Mouse (Mus musculus) CH12.LX (cell line): Measurements from ENCODE around the gene Foxp1. TPM values are rescaled to one million over a fixed set of nuclear protein-coding genes. Genes with fewer than 3 reads are reported as not detected.

Experiments used
- DNase-seq: peaks from one replicate; pipeline ENCODE4 v3.0.0-alpha.2; 2013; ENCODE audit errors: extremely low read depth
- H3K27ac ChIP-seq: 2 replicates; pipeline ENCODE4 v1.5.1; 2012; ENCODE audit warnings: low read depth, mild to moderate bottlenecking, control low read depth, moderate library complexity; ENCODE audit not compliant: insufficient read depth
- H3K27me3 ChIP-seq: replicated peaks from 2 replicates; pipeline ENCODE3; 2012; ENCODE audit warnings: inconsistent platforms
- H3K36me3 ChIP-seq, 2 experiments: replicated peaks in 1 of 2; 2 replicates each; pipeline versions ENCODE3 to v1.6.1; 2012; ENCODE audit warnings: inconsistent platforms in 1 of 2, low read length in 1 of 2, mild to moderate bottlenecking in 1 of 2, mixed read lengths in 1 of 2, moderate library complexity in 1 of 2; ENCODE audit not compliant: control insufficient read depth in 1 of 2, insufficient read depth in 1 of 2
- H3K4me1 ChIP-seq, 2 experiments: 2 replicates each; pipeline ENCODE4 v1.6.1; 2012; ENCODE audit warnings: inconsistent platforms in 1 of 2, moderate library complexity in 1 of 2; ENCODE audit not compliant: insufficient read depth in 2 of 2, control insufficient read depth in 1 of 2
- H3K4me2 ChIP-seq: 2 replicates; pipeline ENCODE4 v1.6.1; 2012; ENCODE audit warnings: low read depth, mild to moderate bottlenecking, control low read depth; ENCODE audit not compliant: poor library complexity, insufficient read depth, severe bottlenecking
- H3K4me3 ChIP-seq, 3 experiments: fragments of 150-350 bp in 1 of 3; sonication (generic) in 1 of 3; replicated peaks in 1 of 3; 2 replicates each; pipeline versions ENCODE3 to v1.5.1; 2011 to 2012; ENCODE audit warnings: low read depth in 2 of 3, low read length in 2 of 3, mild to moderate bottlenecking in 2 of 3, moderate library complexity in 2 of 3, control low read depth in 1 of 3, improper control_type of control experiment in 1 of 3, inconsistent platforms in 1 of 3, mixed read lengths in 1 of 3; ENCODE audit not compliant: poor library complexity in 1 of 3
- H3K79me2 ChIP-seq: replicated peaks from 2 replicates; pipeline ENCODE4 v1.6.1; 2012; ENCODE audit warnings: mild to moderate bottlenecking, moderate library complexity; ENCODE audit not compliant: control insufficient read depth, poor library complexity, insufficient read depth, severe bottlenecking; ENCODE audit errors: extremely low read depth
- H3K9ac ChIP-seq: 2 replicates; pipeline ENCODE4 v1.6.1; 2012; ENCODE audit warnings: low read depth, mild to moderate bottlenecking, control low read depth, moderate library complexity; ENCODE audit not compliant: insufficient read depth
- H3K9me3 ChIP-seq: replicated peaks from 2 replicates; pipeline ENCODE3; 2012; ENCODE audit warnings: low read length, inconsistent platforms, mixed read lengths
- BHLHE40 ChIP-seq: IDR thresholded peaks from 2 replicates; pipeline ENCODE4 v1.6.1; 2011; ENCODE audit warnings: mild to moderate bottlenecking, low read depth, low read length, improper control_type of control experiment
- CHD1 ChIP-seq: IDR thresholded peaks from 2 replicates; pipeline ENCODE4 v1.6.1; 2012; ENCODE audit warnings: low read depth, low read length, improper control_type of control experiment, inconsistent platforms
- E2F4 ChIP-seq: IDR thresholded peaks from 2 replicates; pipeline ENCODE4 v1.6.1; 2011; ENCODE audit warnings: low read depth, low read length, improper control_type of control experiment; ENCODE audit not compliant: insufficient replicate concordance
- ETS1 ChIP-seq: conservative IDR thresholded peaks from 2 replicates; pipeline ENCODE4 v1.6.1; 2012; ENCODE audit warnings: low read depth, mild to moderate bottlenecking, inconsistent platforms, low read length, improper control_type of control experiment, moderate library complexity
- HCFC1 ChIP-seq: IDR thresholded peaks from 2 replicates; pipeline ENCODE4 v1.6.1; 2012; ENCODE audit warnings: low read depth, mild to moderate bottlenecking, inconsistent platforms, low read length, improper control_type of control experiment
- IRF4 ChIP-seq: IDR thresholded peaks from 2 replicates; pipeline ENCODE4 v1.6.1; 2014; ENCODE audit warnings: low read depth, mild to moderate bottlenecking, inconsistent platforms, low read length, improper control_type of control experiment
- JUND ChIP-seq: conservative IDR thresholded peaks from 2 replicates; pipeline ENCODE4 v1.6.1; 2011; ENCODE audit warnings: low read depth, low read length, improper control_type of control experiment
- MAFK ChIP-seq: IDR thresholded peaks from 2 replicates; pipeline ENCODE4 v1.6.1; 2011; ENCODE audit warnings: low read length, improper control_type of control experiment; ENCODE audit not compliant: insufficient replicate concordance
- MAZ ChIP-seq: IDR thresholded peaks from 2 replicates; pipeline ENCODE4 v1.6.1; 2012; ENCODE audit warnings: low read depth, mild to moderate bottlenecking, inconsistent platforms, low read length, improper control_type of control experiment, moderate library complexity
- MEF2A ChIP-seq: IDR thresholded peaks from 2 replicates; pipeline ENCODE4 v1.6.1; 2014; ENCODE audit warnings: low read depth, mild to moderate bottlenecking, inconsistent platforms, low read length, improper control_type of control experiment, borderline replicate concordance
- MYC ChIP-seq: IDR thresholded peaks from 2 replicates; pipeline ENCODE4 v1.6.1; 2011; ENCODE audit warnings: low read depth, mild to moderate bottlenecking, improper control_type of control experiment, low read length
- POLR2A ChIP-seq: IDR thresholded peaks from 2 replicates; pipeline ENCODE4 v1.6.1; 2011; ENCODE audit warnings: low read depth, mild to moderate bottlenecking, improper control_type of control experiment, low read length
- RAD21 ChIP-seq: IDR thresholded peaks from 2 replicates; pipeline ENCODE4 v1.6.1; 2011; ENCODE audit warnings: low read depth, mild to moderate bottlenecking, low read length, improper control_type of control experiment, moderate library complexity
- RCOR1 ChIP-seq: conservative IDR thresholded peaks from 2 replicates; pipeline ENCODE4 v1.6.1; 2012; ENCODE audit warnings: low read depth, mild to moderate bottlenecking, inconsistent platforms, low read length, improper control_type of control experiment
- SIN3A ChIP-seq: IDR thresholded peaks from 2 replicates; pipeline ENCODE4 v1.6.1; 2012; ENCODE audit warnings: low read length, improper control_type of control experiment, inconsistent platforms
- USF1 ChIP-seq: IDR thresholded peaks from 2 replicates; pipeline ENCODE4 v1.6.1; 2014; ENCODE audit warnings: low read depth, mild to moderate bottlenecking, inconsistent platforms, low read length, improper control_type of control experiment
- ZKSCAN1 ChIP-seq: IDR thresholded peaks from 2 replicates; pipeline ENCODE4 v1.6.1; 2012; ENCODE audit warnings: low read depth, inconsistent platforms, low read length, improper control_type of control experiment, borderline replicate concordance
- ZNF384 ChIP-seq: IDR thresholded peaks from 2 replicates; pipeline ENCODE4 v1.6.1; 2012; ENCODE audit warnings: low read depth, low read length, improper control_type of control experiment, inconsistent platforms
- dilution Hi-C: fragments of 300-500 bp; cut with MboI; formaldehyde crosslinking; loops from 2 replicates; pipeline ENCODE4 v1.14.3; 2020; ENCODE audit warnings: low sequenced_read_pairs; ENCODE audit not compliant: extremely low pct_unique_long_range_greater_than_20kb, extremely low pct_ligation_motif_present
- in situ Hi-C: fragments of 300-500 bp; cut with MboI; formaldehyde crosslinking; loops from 3 replicates; pipeline ENCODE4 v1.14.3; 2019; ENCODE audit warnings: low sequenced_read_pairs, low pct_ligation_motif_present, low pct_unique_long_range_greater_than_20kb, mixed read lengths
- polyA plus RNA-seq: library from polyadenylated mRNA; unstranded; fragments of >175 nt; gene quantifications from 2 replicates; pipeline ENCODE4 v1.2.1, GENCODE M21; 2012; ENCODE audit warnings: low read depth; ENCODE audit not compliant: insufficient read length
- total RNA-seq, 2 experiments: library from RNA; depleted of rRNA; stranded (reverse); fragments of 300-350 nt in 1 of 2; fragments of >200 nt in 1 of 2; gene quantifications; 2 replicates each; pipeline ENCODE4 v1.2.3; 2012 to 2014

Foxp1 gene
- total and polyA plus RNA-seq, 3 experiments = 66.5 to 105 (median 87.4) TPM

DNA sequence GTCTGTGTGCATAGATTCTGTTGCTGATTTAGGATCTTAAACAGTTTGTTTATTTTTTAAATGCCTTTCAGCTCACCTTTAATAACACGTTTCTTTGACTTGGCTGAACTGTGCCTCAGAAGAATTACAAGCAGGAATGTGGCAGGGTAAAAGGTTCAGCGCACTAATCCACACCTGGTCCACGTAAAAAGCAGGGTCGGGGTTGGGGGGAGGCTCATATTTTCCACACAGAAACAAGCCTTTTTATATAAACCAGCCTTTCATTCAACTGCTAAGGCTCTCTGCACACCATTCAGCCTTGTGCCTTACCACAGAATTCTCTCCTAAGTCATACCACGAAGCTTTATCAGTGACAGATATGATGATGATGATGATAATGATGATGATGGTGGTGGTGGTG is 249.3 kb downstream of the Foxp1 start:
- H3K36me3 ChIP-seq = peaks cover 0 to 4% of the 10 kb centered on the region in 2 experiments
- no peaks in the 10 kb centered on the region; the same call in none of the 2 replicates for H3K79me2 ChIP-seq
- DNase-seq = no peak
- H3K27ac ChIP-seq = peak overlapping the region; percentile 98
- H3K27me3 ChIP-seq = no peaks in the 10 kb centered on the region
- dilution Hi-C loops (no loop called here), in situ Hi-C loops (loop anchor here (10.0 kb wide), 1 partner anchor 182 kb away; no protein-coding TSS in a partner anchor)
- H3K9ac ChIP-seq = peak overlapping the region; percentile 47; the same call in 1 of the 2 replicates
- TF ChIP-seq MYC (no peak), POLR2A (no peak), MAZ (no peak), SIN3A (no peak), MAFK (no peak), ZKSCAN1 (no peak), RAD21 (no peak), HCFC1 (no peak), IRF4 (no peak), E2F4 (no peak), BHLHE40 (no peak), ZNF384 (no peak), RCOR1 (no peak), USF1 (no peak)
- H3K4me1 ChIP-seq = peaks cover 37 to 72% of the 10 kb centered on the region in 2 experiments
- no peaks in the 10 kb centered on the region for H3K9me3 ChIP-seq
- peak overlapping the region in 1 of 3 experiments; percentile 55 for H3K4me3 ChIP-seq
- peak overlapping the region; percentile 73 for H3K4me2 ChIP-seq

DNA sequence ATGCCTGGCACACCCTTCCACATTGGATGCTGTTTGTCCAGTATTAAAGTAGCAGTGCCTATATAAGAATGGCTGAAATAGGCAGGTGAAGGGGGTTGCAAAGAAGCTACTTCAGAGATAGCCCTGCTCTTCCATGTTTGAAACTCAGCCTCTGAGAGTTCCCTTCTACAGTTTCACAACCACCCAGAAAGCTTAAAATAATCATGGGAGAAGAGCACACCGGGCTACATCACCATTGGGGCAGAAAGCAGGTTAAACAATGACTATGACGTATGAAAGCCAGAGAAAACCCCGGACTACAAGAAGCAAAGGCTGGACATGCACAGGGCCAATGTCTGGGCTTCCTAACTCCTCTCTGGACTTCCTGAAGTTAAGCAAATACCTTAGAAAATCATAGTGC is 250.3 kb downstream of the Foxp1 start:
- no peak overlapping the region for H3K4me3 ChIP-seq
- peak overlapping the region; percentile 98; the same call in 1 of the 2 replicates for H3K27ac ChIP-seq
- H3K27me3 ChIP-seq = no peaks in the 10 kb centered on the region
- no peaks in the 10 kb centered on the region; the same call in none of the 2 replicates for H3K79me2 ChIP-seq
- H3K9me3 ChIP-seq = no peaks in the 10 kb centered on the region
- in situ Hi-C loops (loop anchor here (10.0 kb wide), 1 partner anchor 183 kb away; no protein-coding TSS in a partner anchor), dilution Hi-C loops (no loop called here)
- DNase-seq = no peak
- no peak for TF ChIP-seq SIN3A
- peak; percentile 45 for TF ChIP-seq ETS1
- TF ChIP-seq ZKSCAN1 = no peak
- peak; percentile 68; the same call in 1 of the 2 replicates for TF ChIP-seq MEF2A
- TF ChIP-seq CHD1 = 0 out of 2 replicates have a peak, but pooled peaks have one; percentile 2
- no peak for TF ChIP-seq JUND
- TF ChIP-seq IRF4 = peak; percentile 57; the same call in 1 of the 2 replicates
- H3K9ac ChIP-seq = peak overlapping the region; percentile 47
- H3K4me1 ChIP-seq = peaks cover 35 to 68% of the 10 kb centered on the region in 2 experiments
- peak overlapping the region; percentile 55 for H3K4me2 ChIP-seq
- H3K36me3 ChIP-seq = peaks cover 0 to 4% of the 10 kb centered on the region in 2 experiments
